30 mouse cellular contexts compared by ENCODE assay signal in genomic region chr11:46418860-46419259, GRCm38 (mm10). TPM values are rescaled to one million over a fixed set of nuclear protein-coding genes. Genes with fewer than 3 reads are reported as not detected.
DNase-seq lines count a peak whose midpoint lies in the region; ATAC-seq and TF ChIP-seq lines count a peak whose summit lies in the region.
"Had no signal": no experiment of that assay in that cellular context is flagged by ENCODE, and none has a peak within 500 bp of the region (broad histone marks: within the 10 kb centered on the region; RNA-seq: fewer than 3 reads in every experiment).

No protein-coding gene starts in this region.

- 50% methylated on average over 5 of the region's 5 CpGs for WGBS in embryonic facial prominence, embryonic 14.5 days
- WGBS in embryonic facial prominence, embryonic 10.5 days, result 94% methylated on average over 5 of the region's 5 CpGs
- WGBS in lung, embryonic 14.5 days, result 39% methylated on average over 5 of the region's 5 CpGs
- WGBS in limb, embryonic 14.5 days, result 30% methylated on average over 5 of the region's 5 CpGs
- WGBS in hindbrain, postnatal 0 days, result 84% methylated on average over 5 of the region's 5 CpGs

- no peaks in the 10 kb centered on the region for H3K9me3 ChIP-seq in embryonic facial prominence, embryonic 14.5 days (ENCODE audit: control insufficient read depth, low read length)
- H3K9me3 ChIP-seq in embryonic facial prominence, embryonic 10.5 days, result no peaks in the 10 kb centered on the region
- H3K9me3 ChIP-seq in lung, embryonic 14.5 days (ENCODE audit: low read depth, low read length), result no peaks in the 10 kb centered on the region
- no peaks in the 10 kb centered on the region for H3K9me3 ChIP-seq in limb, embryonic 14.5 days (ENCODE audit: control insufficient read depth, low read length)
- no peaks in the 10 kb centered on the region for H3K9me3 ChIP-seq in hindbrain, postnatal 0 days (ENCODE audit: low read length)
- H3K9me3 ChIP-seq: embryonic facial prominence, embryonic 12.5 days; embryonic facial prominence, embryonic 15.5 days; forebrain, embryonic 10.5 days; forebrain, embryonic 12.5 days; G1E had no signal

- H3K27me3 ChIP-seq in embryonic facial prominence, embryonic 14.5 days (replicated peaks; ENCODE audit: control insufficient read depth, insufficient read depth, low read length), result no peaks in the 10 kb centered on the region
- no peaks in the 10 kb centered on the region for H3K27me3 ChIP-seq in embryonic facial prominence, embryonic 10.5 days (replicated peaks; ENCODE audit: low read depth, poor library complexity, severe bottlenecking)
- no peaks in the 10 kb centered on the region for H3K27me3 ChIP-seq in lung, embryonic 14.5 days (ENCODE audit: insufficient read depth, low read length)
- no peaks in the 10 kb centered on the region for H3K27me3 ChIP-seq in limb, embryonic 14.5 days (ENCODE audit: control insufficient read depth, insufficient read depth, low read length)
- H3K27me3 ChIP-seq in hindbrain, postnatal 0 days (ENCODE audit: insufficient read depth, low read length), result no peaks in the 10 kb centered on the region
- H3K27me3 ChIP-seq: CH12.LX; embryonic facial prominence, embryonic 12.5 days; embryonic facial prominence, embryonic 15.5 days; forebrain, embryonic 12.5 days; Patski had no signal

- TF ChIP-seq CTCF in lung, embryonic 14.5 days (IDR thresholded peaks at IDR 0.05; ENCODE audit: low read depth), result no peak
- TF ChIP-seq CTCF in hindbrain, postnatal 0 days (IDR thresholded peaks at IDR 0.05; ENCODE audit: low read depth), result no peak

- no peak for ATAC-seq in embryonic facial prominence, embryonic 14.5 days (ENCODE audit: low read depth)
- ATAC-seq in lung, embryonic 14.5 days (ENCODE audit: insufficient read depth), result no peak
- peak; percentile 60; the same call in 1 of the 2 replicates for ATAC-seq in limb, embryonic 14.5 days (ENCODE audit: low FRiP score, low read depth)
- ATAC-seq in hindbrain, postnatal 0 days, result no peak
- ATAC-seq: activated CD4-positive, CD25-positive, alpha-beta regulatory T cell, adult 4 months; CD4-positive, CD25-positive, alpha-beta regulatory T cell, adult 4 months; forebrain, embryonic 14.5 days; forebrain, embryonic 16.5 days; Patski had no signal

- TF ChIP-seq POLR2A in limb, embryonic 14.5 days (IDR thresholded peaks at IDR 0.05; ENCODE audit: borderline replicate concordance, extremely low read depth, insufficient read depth, insufficient read length), result no peak

- H3K9ac ChIP-seq in embryonic facial prominence, embryonic 14.5 days (ENCODE audit: low read depth, low read length), result no peak overlapping the region
- no peak overlapping the region for H3K9ac ChIP-seq in lung, embryonic 14.5 days
- H3K9ac ChIP-seq in limb, embryonic 14.5 days (ENCODE audit: low read depth, low read length, severe bottlenecking), result no peak overlapping the region
- no peak overlapping the region for H3K9ac ChIP-seq in hindbrain, postnatal 0 days (replicated peaks; ENCODE audit: low read length)
- H3K9ac ChIP-seq: embryonic facial prominence, embryonic 12.5 days; embryonic facial prominence, embryonic 15.5 days; forebrain, embryonic 12.5 days had no signal

- H3K4me1 ChIP-seq in embryonic facial prominence, embryonic 14.5 days (ENCODE audit: control insufficient read depth, insufficient read depth, low read length), result 0 out of 2 replicates have a peak, but pooled peaks cover 3% of the 10 kb centered on the region
- H3K4me1 ChIP-seq in embryonic facial prominence, embryonic 10.5 days, result 0 out of 2 replicates have a peak, but pooled peaks cover 4% of the 10 kb centered on the region
- no peaks in the 10 kb centered on the region for H3K4me1 ChIP-seq in lung, embryonic 14.5 days (ENCODE audit: insufficient read depth)
- H3K4me1 ChIP-seq in limb, embryonic 14.5 days (ENCODE audit: control insufficient read depth, insufficient read depth, low read length), result peaks cover 4% of the 10 kb centered on the region; the same call in 1 of the 2 replicates
- H3K4me1 ChIP-seq in hindbrain, postnatal 0 days (ENCODE audit: insufficient read depth, low read length), result no peaks in the 10 kb centered on the region
- H3K4me1 ChIP-seq: embryonic facial prominence, embryonic 12.5 days; forebrain, embryonic 10.5 days; forebrain, embryonic 12.5 days had no signal

- H3K36me3 ChIP-seq in embryonic facial prominence, embryonic 14.5 days (ENCODE audit: control insufficient read depth, insufficient read depth, low read length), result no peaks in the 10 kb centered on the region
- no peaks in the 10 kb centered on the region for H3K36me3 ChIP-seq in embryonic facial prominence, embryonic 10.5 days (replicated peaks)
- H3K36me3 ChIP-seq in lung, embryonic 14.5 days (ENCODE audit: insufficient read depth), result no peaks in the 10 kb centered on the region
- no peaks in the 10 kb centered on the region for H3K36me3 ChIP-seq in limb, embryonic 14.5 days (ENCODE audit: control insufficient read depth, insufficient read depth, low read length)
- H3K36me3 ChIP-seq in hindbrain, postnatal 0 days (ENCODE audit: insufficient read depth, low read length), result no peaks in the 10 kb centered on the region
- H3K36me3 ChIP-seq: embryonic facial prominence, embryonic 12.5 days; embryonic facial prominence, embryonic 15.5 days; forebrain, embryonic 10.5 days; forebrain, embryonic 12.5 days; G1E had no signal

- no peak overlapping the region for H3K27ac ChIP-seq in embryonic facial prominence, embryonic 14.5 days (replicated peaks; ENCODE audit: low read depth, low read length)
- H3K27ac ChIP-seq in embryonic facial prominence, embryonic 10.5 days (replicated peaks), result no peak overlapping the region
- H3K27ac ChIP-seq in lung, embryonic 14.5 days (ENCODE audit: low read depth), result no peak overlapping the region
- H3K27ac ChIP-seq in limb, embryonic 14.5 days (replicated peaks; ENCODE audit: low read depth, low read length), result no peak overlapping the region
- no peak overlapping the region for H3K27ac ChIP-seq in hindbrain, postnatal 0 days
- H3K27ac ChIP-seq: embryonic facial prominence, embryonic 12.5 days; embryonic facial prominence, embryonic 15.5 days; forebrain, embryonic 10.5 days; forebrain, embryonic 12.5 days had no signal

- peak; percentile 50 for DNase-seq in embryonic facial prominence, embryonic 14.5 days (ENCODE audit: low spot score)
- DNase-seq in embryonic facial prominence, embryonic 10.5 days (ENCODE audit: low spot score), result no peak
- DNase-seq in lung, embryonic 14.5 days, result peak; percentile 65
- no peak for DNase-seq in lung, postnatal 4 days
- DNase-seq in limb, embryonic 14.5 days (ENCODE audit: low spot score), result peak; percentile 57
- no peak for DNase-seq in hindbrain, postnatal 0 days (ENCODE audit: low spot score)
- DNase-seq in cerebellum, adult 9-11 months, result no peak
- DNase-seq: adrenal gland, adult 8-10 months; adrenal gland, postnatal 14 days; adrenal gland, postnatal 36 days; B cell, adult 2 months; cerebellum, adult 11-12 months; cerebellum, adult 2 months; cerebellum, adult 9-10 months; cerebellum, postnatal 14 days; cerebellum, postnatal 36 days had no signal

- no peak overlapping the region for H3K4me3 ChIP-seq in embryonic facial prominence, embryonic 14.5 days (ENCODE audit: low read depth, low read length)
- H3K4me3 ChIP-seq in embryonic facial prominence, embryonic 10.5 days, result no peak overlapping the region
- no peak overlapping the region for H3K4me3 ChIP-seq in lung, embryonic 14.5 days (ENCODE audit: low read depth, low read length)
- no peak overlapping the region for H3K4me3 ChIP-seq in limb, embryonic 14.5 days (replicated peaks; ENCODE audit: low read length)
- no peak overlapping the region for H3K4me3 ChIP-seq in hindbrain, postnatal 0 days (ENCODE audit: low read length)
- H3K4me3 ChIP-seq: embryonic facial prominence, embryonic 12.5 days; embryonic facial prominence, embryonic 15.5 days; erythroblast, embryonic 14.5 days; forebrain, embryonic 10.5 days; forebrain, embryonic 12.5 days had no signal

- no peak overlapping the region for H3K4me2 ChIP-seq in embryonic facial prominence, embryonic 14.5 days (ENCODE audit: low read depth, low read length)
- no peak overlapping the region for H3K4me2 ChIP-seq in lung, embryonic 14.5 days
- H3K4me2 ChIP-seq in limb, embryonic 14.5 days (replicated peaks; ENCODE audit: low read depth, low read length, severe bottlenecking), result no peak overlapping the region
- H3K4me2 ChIP-seq in hindbrain, postnatal 0 days (ENCODE audit: low read depth, low read length), result no peak overlapping the region
- H3K4me2 ChIP-seq: embryonic facial prominence, embryonic 12.5 days; embryonic facial prominence, embryonic 15.5 days; forebrain, embryonic 12.5 days had no signal

RNA-seq across cellular contexts. Expression of gene Med7, which starts 17.9 kb away (rescaled TPM):
- 61.9 and 71.9 TPM in 2 replicates for polyA plus RNA-seq in embryonic facial prominence, embryonic 14.5 days (2014; fragmentation: Nextera tagmentation; extraction: Ambion mirVana)
- polyA plus RNA-seq in embryonic facial prominence, embryonic 10.5 days (2016; fragmentation: Nextera tagmentation; extraction: Ambion mirVana), result 90.5 and 92.0 TPM in 2 replicates
- 69.3 and 71.8 TPM in 2 replicates for polyA plus RNA-seq in lung, embryonic 14.5 days (2014; fragmentation: Nextera tagmentation; extraction: Ambion mirVana)
- polyA plus RNA-seq in limb, embryonic 14.5 days (2012; rRNA removed), result 35.7 and 46.1 TPM in 2 replicates
- 74.2 and 75.8 TPM in 2 replicates for polyA plus RNA-seq in limb, embryonic 14.5 days (2014; fragmentation: Nextera tagmentation; extraction: Ambion mirVana)
- total RNA-seq in hindbrain, postnatal 0 days (2014; rRNA removed), result 14.5 and 19.1 TPM in 2 replicates
- 62.1 and 63.3 TPM in 2 replicates for polyA plus RNA-seq in hindbrain, postnatal 0 days (2015; fragmentation: Nextera tagmentation; extraction: Ambion mirVana)

RNA-seq across cellular contexts. Expression of gene Fam71b, which starts 22.5 kb away (rescaled TPM):
- polyA plus RNA-seq in embryonic facial prominence, embryonic 14.5 days (2014; fragmentation: Nextera tagmentation; extraction: Ambion mirVana), result not detected in 2 replicates
- not detected in 2 replicates for polyA plus RNA-seq in embryonic facial prominence, embryonic 10.5 days (2016; fragmentation: Nextera tagmentation; extraction: Ambion mirVana)
- polyA plus RNA-seq in lung, embryonic 14.5 days (2014; fragmentation: Nextera tagmentation; extraction: Ambion mirVana), result not detected in 2 replicates
- not detected in 2 replicates for polyA plus RNA-seq in limb, embryonic 14.5 days (2012; rRNA removed)
- polyA plus RNA-seq in limb, embryonic 14.5 days (2014; fragmentation: Nextera tagmentation; extraction: Ambion mirVana), result not detected in 2 replicates
- not detected in 2 replicates for total RNA-seq in hindbrain, postnatal 0 days (2014; rRNA removed)
- polyA plus RNA-seq in hindbrain, postnatal 0 days (2015; fragmentation: Nextera tagmentation; extraction: Ambion mirVana), result not detected in 2 replicates
- total RNA-seq: adrenal gland, adult 18-20 months; adrenal gland, adult 8-10 months; adrenal gland, postnatal 14 days; adrenal gland, postnatal 36 days; common myeloid progenitor, adult 5-6 weeks had no signal
- polyA plus RNA-seq: activated CD4-positive, CD25-positive, alpha-beta regulatory T cell, adult 4 months; cerebellum, adult 2 months; embryonic facial prominence, embryonic 12.5 days; embryonic facial prominence, embryonic 15.5 days; erythroblast, embryonic 14.5 days; forebrain, embryonic 10.5 days; forebrain, embryonic 12.5 days; forebrain, embryonic 14.5 days; forebrain, embryonic 16.5 days; G1E; Patski had no signal

RNA-seq across cellular contexts. Expression of gene Itk, which starts 29.5 kb away (rescaled TPM):
- 0.18 and 0.26 TPM in 2 replicates for polyA plus RNA-seq in embryonic facial prominence, embryonic 14.5 days (2014; fragmentation: Nextera tagmentation; extraction: Ambion mirVana)
- 0.04 and 0.05 TPM in 2 replicates for polyA plus RNA-seq in embryonic facial prominence, embryonic 10.5 days (2016; fragmentation: Nextera tagmentation; extraction: Ambion mirVana)
- polyA plus RNA-seq in lung, embryonic 14.5 days (2014; fragmentation: Nextera tagmentation; extraction: Ambion mirVana), result 0.08 TPM in 1 of 2 replicates, not detected in the other
- 0.14 and 0.18 TPM in 2 replicates for polyA plus RNA-seq in limb, embryonic 14.5 days (2012; rRNA removed)
- polyA plus RNA-seq in limb, embryonic 14.5 days (2014; fragmentation: Nextera tagmentation; extraction: Ambion mirVana), result 0.28 and 0.32 TPM in 2 replicates
- total RNA-seq in hindbrain, postnatal 0 days (2014; rRNA removed), result not detected in 2 replicates
- 0.04 TPM in 1 of 2 replicates, not detected in the other for polyA plus RNA-seq in hindbrain, postnatal 0 days (2015; fragmentation: Nextera tagmentation; extraction: Ambion mirVana)
- polyA plus RNA-seq: forebrain, embryonic 10.5 days; forebrain, embryonic 12.5 days; forebrain, embryonic 14.5 days; forebrain, embryonic 16.5 days had no signal

RNA-seq across cellular contexts. Expression of gene Havcr2, which starts 35.9 kb away (rescaled TPM):
- polyA plus RNA-seq in embryonic facial prominence, embryonic 14.5 days (2014; fragmentation: Nextera tagmentation; extraction: Ambion mirVana), result 0.11 and 0.24 TPM in 2 replicates
- polyA plus RNA-seq in embryonic facial prominence, embryonic 10.5 days (2016; fragmentation: Nextera tagmentation; extraction: Ambion mirVana), result 0.08 TPM in 1 of 2 replicates, not detected in the other
- 0.21 and 0.24 TPM in 2 replicates for polyA plus RNA-seq in lung, embryonic 14.5 days (2014; fragmentation: Nextera tagmentation; extraction: Ambion mirVana)
- polyA plus RNA-seq in limb, embryonic 14.5 days (2012; rRNA removed), result 0.22 and 0.31 TPM in 2 replicates
- polyA plus RNA-seq in limb, embryonic 14.5 days (2014; fragmentation: Nextera tagmentation; extraction: Ambion mirVana), result 0.14 and 0.30 TPM in 2 replicates
- 0.21 and 0.43 TPM in 2 replicates for total RNA-seq in hindbrain, postnatal 0 days (2014; rRNA removed)
- 0.23 and 0.24 TPM in 2 replicates for polyA plus RNA-seq in hindbrain, postnatal 0 days (2015; fragmentation: Nextera tagmentation; extraction: Ambion mirVana)
- polyA plus RNA-seq: erythroblast, embryonic 14.5 days; forebrain, embryonic 10.5 days; forebrain, embryonic 12.5 days; Patski had no signal

Comparison
In these comparisons a context has a peak if more than half of its experiments do, and no peak if none do; other contexts are left out.
1. DNase-seq: peak in embryonic facial prominence, embryonic 14.5 days (single experiment), lung, embryonic 14.5 days (single experiment) and limb, embryonic 14.5 days (single experiment); none in embryonic facial prominence, embryonic 10.5 days (single experiment), lung, postnatal 4 days (0 of 2), hindbrain, postnatal 0 days (single experiment) and cerebellum, adult 9-11 months (single experiment).